Mouse (Mus musculus) cortical plate, adult 2 months (tissue): ENCODE measurements at regions not wholly inside any gene's neighbourhood (a gene's known extent, or its start where the extent isn't known, plus 50 kb on each side); places are given as distances from the start of the nearest gene placed in this dataset.
A peak's percentile ranks its signal among the peaks of the same experiment; 100 is the strongest.

Experiments used
- H3K27ac ChIP-seq: fragments of 200-500 bp; 2 replicates; pipeline ENCODE4 v1.5.1; 2012; ENCODE audit warnings: low read length, control low read depth, inconsistent platforms; ENCODE audit not compliant: insufficient read depth
- H3K4me1 ChIP-seq: fragments of 200-500 bp; 2 replicates; pipeline ENCODE4 v1.6.1; 2011; ENCODE audit warnings: low read length; ENCODE audit not compliant: control insufficient read depth, insufficient read depth
- H3K4me3 ChIP-seq: fragments of 200-500 bp; 2 replicates; pipeline ENCODE4 v1.5.1; 2011; ENCODE audit warnings: mild to moderate bottlenecking, low read length, control low read depth; ENCODE audit not compliant: insufficient read depth
- CTCF ChIP-seq: fragments of 200-500 bp; IDR thresholded peaks from 2 replicates; pipeline ENCODE4 v1.5.1; 2011; ENCODE audit warnings: mild to moderate bottlenecking, control low read depth, low read length; ENCODE audit not compliant: insufficient read depth; ENCODE audit errors: extremely low read depth
- POLR2A ChIP-seq: fragments of 200-500 bp; IDR thresholded peaks from 2 replicates; pipeline ENCODE4 v1.6.1; 2011; ENCODE audit warnings: mild to moderate bottlenecking, low read length, control low read depth; ENCODE audit not compliant: insufficient read depth; ENCODE audit errors: extremely low read depth

DNA sequence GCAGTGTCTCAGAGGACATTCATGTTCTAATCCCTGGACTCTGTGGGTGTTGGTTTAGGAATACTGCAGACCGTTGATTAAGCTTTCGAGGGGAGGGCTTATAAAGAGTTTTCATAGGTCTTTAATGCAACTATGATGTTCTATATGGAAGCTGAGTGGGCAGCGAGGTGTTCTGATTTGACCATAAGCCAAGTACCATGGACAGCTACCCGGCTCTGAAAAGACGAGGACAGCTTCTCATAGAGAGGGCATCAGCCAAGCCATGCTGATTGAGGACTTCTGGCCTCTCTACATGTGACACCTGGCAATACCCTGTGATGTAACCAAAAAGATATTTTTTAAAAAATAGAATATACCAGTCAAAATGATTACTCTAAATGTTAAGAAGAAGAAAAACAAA lies 261.6 kb downstream of the Agtpbp1 start:
- TF ChIP-seq CTCF (no peak), POLR2A (no peak)
- no peak overlapping the region for H3K27ac ChIP-seq
- no peak overlapping the region for H3K4me3 ChIP-seq
- H3K4me1 ChIP-seq, result no peaks in the 10 kb centered on the region

DNA sequence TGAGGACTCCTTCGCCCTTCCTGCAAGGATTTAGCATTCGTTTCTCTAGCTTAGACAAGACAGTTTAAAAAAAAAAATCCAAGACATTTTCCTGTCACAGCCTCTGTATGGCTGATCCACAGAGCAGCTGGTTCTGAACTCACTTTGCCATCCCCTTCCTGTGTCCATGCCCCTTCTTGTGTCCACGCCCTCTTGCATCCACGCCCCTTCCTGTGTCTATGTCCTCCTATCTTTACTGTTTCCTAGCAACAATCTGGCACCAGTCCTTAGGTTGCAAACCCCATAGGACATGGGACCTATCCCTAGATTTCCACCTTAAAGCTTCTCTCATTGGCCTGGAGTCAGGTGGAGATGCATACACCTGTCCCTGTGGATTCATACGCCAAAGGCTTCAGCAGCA lies 264.8 kb downstream of the Agtpbp1 start:
- H3K4me3 ChIP-seq, result no peak overlapping the region
- TF ChIP-seq POLR2A (no peak), CTCF (no peak)
- H3K27ac ChIP-seq, result no peak overlapping the region
- H3K4me1 ChIP-seq, result no peaks in the 10 kb centered on the region

DNA sequence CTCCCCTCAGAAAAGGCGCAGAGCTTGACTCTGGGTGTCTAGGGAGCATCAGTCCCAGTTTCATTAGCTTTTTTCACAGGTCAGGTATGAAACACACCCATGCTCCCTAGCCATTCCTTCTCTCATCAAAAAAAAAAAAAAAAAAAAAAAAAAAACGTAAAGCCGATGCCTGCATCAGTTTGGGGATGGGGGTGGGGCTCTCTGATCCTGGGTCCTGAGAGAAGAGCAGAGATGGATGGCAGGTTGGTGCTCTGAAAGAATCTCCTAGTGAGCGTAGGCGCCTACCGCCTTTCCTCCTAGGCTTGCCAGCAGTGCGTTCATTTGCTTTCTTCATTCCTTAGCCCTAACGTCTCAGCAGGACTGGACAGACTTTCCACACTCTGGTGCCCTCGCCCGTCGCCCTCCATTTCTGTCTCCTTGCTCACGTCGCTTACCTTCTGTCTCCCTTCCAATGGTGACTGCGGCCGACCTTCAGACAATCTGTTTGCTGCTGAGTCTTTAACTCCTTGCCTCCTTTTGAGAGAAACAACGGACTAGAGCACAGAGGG lies 267.5 kb downstream of the Agtpbp1 start:
- Histone ChIP-seq H3K27ac (no peak overlapping the region), H3K4me3 (no peak overlapping the region), H3K4me1 (no peaks in the 10 kb centered on the region)
- TF ChIP-seq POLR2A, result no peak
- no peak for TF ChIP-seq CTCF

DNA sequence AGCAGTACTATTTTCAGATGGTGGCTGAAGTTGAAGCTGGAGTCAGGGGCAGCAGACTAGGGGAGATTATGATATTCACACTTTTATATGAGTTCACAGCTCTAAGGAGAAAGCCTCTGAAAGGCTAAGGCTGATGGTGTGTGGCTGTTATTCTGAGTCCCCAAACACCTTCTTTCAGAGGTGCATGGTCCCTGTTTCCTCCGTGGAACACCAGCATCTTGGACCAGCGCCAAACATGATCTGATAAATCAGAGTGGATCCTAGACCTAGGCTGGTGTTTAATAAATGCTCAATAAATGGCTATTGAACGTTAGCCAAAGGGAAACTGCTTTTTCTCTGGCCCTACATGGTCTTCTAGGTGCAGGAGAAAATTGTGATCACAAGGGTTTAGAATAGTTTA lies 269.2 kb downstream of the Agtpbp1 start:
- H3K27ac ChIP-seq, result no peak overlapping the region
- TF ChIP-seq POLR2A (no peak), CTCF (no peak)
- no peaks in the 10 kb centered on the region for H3K4me1 ChIP-seq
- no peak overlapping the region for H3K4me3 ChIP-seq

DNA sequence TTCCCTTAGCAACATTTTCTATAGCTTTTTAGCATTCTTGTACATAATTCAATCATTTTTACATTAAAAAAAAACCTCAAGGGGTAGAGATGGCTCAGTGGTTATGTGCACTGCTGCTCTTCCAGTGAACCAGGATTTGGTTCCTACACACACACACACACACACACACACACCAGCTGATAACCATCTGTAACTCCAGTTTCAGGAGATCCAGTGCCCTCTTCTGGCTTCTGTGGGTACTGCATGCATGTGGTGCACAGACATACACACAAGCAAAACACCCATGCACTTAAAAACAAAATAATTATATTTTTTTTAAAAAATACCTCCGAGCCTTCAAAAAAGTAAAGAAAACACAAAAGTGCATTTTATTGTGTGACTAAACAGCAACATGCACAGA lies 270.6 kb downstream of the Agtpbp1 start:
- H3K27ac ChIP-seq, result no peak overlapping the region
- TF ChIP-seq POLR2A, result no peak
- peak; percentile 33 for TF ChIP-seq CTCF
- no peaks in the 10 kb centered on the region for H3K4me1 ChIP-seq
- no peak overlapping the region for H3K4me3 ChIP-seq

DNA sequence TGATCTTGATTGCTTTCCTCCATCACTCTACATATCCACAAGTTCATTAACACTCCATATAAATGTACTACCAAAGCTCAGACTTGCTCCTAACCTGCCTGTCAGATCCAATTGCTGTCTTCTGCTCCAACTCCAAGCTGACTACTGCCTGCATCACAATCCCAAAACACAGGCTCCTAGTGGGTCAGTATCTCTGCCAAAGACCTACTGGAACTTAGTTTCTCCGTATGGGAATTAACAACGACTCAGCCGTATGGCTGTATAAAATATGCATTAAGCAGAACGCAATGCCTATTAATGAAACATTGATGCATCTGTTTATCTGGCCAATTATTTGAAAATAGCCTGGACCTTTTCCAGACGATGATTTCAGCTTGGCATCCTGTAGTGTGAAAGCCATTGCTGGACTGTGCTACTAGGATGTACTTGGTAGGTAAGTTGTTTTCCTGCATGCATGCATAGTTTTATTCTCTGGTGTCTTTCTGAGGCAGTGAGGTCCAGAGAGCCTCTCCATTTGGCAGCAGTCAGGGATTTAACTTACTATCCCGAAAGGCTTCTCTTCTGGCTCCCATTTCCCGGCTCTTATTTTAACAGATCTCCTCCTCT lies 271.2 kb downstream of the Agtpbp1 start:
- TF ChIP-seq CTCF (no peak), POLR2A (no peak)
- Histone ChIP-seq H3K27ac (no peak overlapping the region), H3K4me3 (no peak overlapping the region), H3K4me1 (no peaks in the 10 kb centered on the region)

DNA sequence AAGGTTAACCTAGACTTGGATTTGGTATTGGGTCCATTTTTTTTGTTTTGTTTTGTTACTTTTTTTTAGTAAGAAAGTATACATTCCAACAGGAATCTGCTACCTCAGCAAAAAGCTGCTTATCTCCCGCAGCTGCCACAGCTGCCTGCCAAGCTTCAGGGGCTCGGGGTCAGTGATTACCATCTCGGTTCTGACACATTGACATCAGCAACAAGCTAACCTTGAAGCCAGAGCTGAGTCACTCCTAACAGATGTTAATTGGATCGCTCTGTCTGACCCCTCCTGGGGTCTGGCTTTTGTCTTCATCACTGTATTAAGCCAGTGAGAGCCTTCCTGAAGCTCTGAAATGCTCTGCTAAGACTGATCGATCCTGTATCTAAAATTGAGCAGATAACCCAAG lies 292.1 kb downstream of the Agtpbp1 start:
- no peak for TF ChIP-seq CTCF
- H3K4me3 ChIP-seq, result no peak overlapping the region
- no peaks in the 10 kb centered on the region for H3K4me1 ChIP-seq
- no peak overlapping the region for H3K27ac ChIP-seq

DNA sequence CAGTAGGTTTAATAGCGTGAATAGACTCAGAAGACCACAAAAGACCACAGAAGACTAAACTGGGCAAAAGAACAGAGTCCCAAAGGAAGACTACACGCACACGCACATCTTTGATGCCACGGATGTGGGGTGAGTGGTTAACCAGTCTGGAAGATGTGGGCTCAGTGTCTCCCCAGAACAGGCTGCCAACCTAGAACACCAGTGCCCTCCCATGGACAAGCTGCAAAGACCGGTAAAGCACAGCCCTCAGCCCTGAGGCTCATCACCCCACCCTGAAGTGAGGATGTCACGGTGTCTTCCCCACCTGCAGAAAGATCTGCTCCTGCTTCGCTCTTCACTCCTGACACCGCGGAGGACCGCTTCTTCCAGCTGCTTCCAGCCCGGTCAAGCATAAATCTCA lies 295.9 kb downstream of the Agtpbp1 start:
- Histone ChIP-seq H3K4me1 (no peaks in the 10 kb centered on the region), H3K4me3 (no peak overlapping the region), H3K27ac (no peak overlapping the region)
- TF ChIP-seq CTCF, result peak; percentile 90
- no peak for TF ChIP-seq POLR2A

DNA sequence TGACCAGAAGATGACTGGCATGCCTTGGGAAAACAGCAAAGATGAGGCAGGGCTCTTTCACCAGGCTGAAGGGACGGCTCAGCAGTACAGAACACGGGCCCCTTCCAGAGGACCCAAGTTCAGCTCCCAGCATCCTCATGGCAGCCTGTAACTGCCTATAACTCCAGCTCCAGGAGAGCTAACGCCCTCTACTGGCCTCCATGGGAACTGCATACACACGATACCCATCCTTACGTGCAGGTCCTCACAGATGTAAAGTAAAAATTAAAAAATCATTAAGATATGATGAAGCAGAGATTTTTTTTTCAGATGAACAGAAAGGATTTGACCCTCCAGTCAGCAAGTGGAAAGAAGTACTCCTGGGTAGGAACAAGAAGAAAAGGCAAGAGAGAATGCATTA lies 303.8 kb downstream of the Agtpbp1 start:
- no peaks in the 10 kb centered on the region for H3K4me1 ChIP-seq
- no peak overlapping the region for H3K27ac ChIP-seq
- TF ChIP-seq CTCF, result no peak
- no peak for TF ChIP-seq POLR2A
- H3K4me3 ChIP-seq, result no peak overlapping the region

DNA sequence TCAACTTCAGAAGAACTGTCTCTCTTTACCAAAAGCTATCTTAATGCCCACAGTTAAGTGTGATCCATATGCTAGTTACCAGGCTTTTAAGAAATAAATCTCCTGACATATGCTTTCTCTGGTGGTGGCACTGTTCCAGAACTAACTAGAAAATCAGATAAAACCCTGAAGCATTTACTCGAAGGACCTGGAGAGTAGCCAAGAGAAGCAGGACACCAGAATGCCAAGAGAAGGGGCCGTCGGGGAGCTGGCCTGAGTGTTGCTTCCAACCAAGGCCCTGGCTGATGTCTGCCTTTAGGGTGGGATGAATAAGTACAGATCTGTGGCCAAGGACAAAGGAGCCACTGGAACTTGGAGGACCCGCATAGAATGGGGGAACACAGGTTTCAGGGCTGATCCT lies 305.9 kb downstream of the Agtpbp1 start:
- TF ChIP-seq CTCF (no peak), POLR2A (no peak)
- Histone ChIP-seq H3K4me3 (no peak overlapping the region), H3K4me1 (no peaks in the 10 kb centered on the region), H3K27ac (no peak overlapping the region)

DNA sequence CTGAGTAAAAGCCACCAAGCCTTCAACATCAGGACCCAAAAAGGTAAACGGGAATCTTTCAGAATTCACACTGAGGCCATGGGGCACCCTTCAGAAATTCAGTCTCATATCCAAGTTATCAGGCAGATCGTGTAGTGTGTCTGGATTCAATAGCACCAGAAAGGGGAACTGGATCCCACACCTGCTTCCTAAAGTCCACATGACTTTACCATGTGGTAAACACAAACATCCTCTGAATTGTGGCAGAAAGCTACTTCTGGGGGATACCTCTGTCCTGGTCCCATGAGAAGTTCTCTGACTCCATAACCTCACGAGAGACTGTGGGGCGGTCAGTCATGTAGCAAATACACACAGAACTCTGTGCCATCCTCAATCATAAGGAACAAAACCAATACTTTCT lies 313.4 kb downstream of the Agtpbp1 start:
- no peak overlapping the region for H3K27ac ChIP-seq
- no peaks in the 10 kb centered on the region for H3K4me1 ChIP-seq
- no peak overlapping the region for H3K4me3 ChIP-seq
- TF ChIP-seq POLR2A (no peak), CTCF (no peak)
